Mouse (Mus musculus) CD4-positive, CD25-positive, alpha-beta regulatory T cell, adult 4 months (primary cell): ENCODE data around the gene Prkn. TPM values are rescaled to one million over a fixed set of nuclear protein-coding genes. Genes with fewer than 3 reads are reported as not detected.
"Not testable (repeated sequence)": the region's sequence is repeated elsewhere in the genome, so short reads cannot be mapped to it uniquely, and the experiment has no call there.

ENCODE experiments used
- ATAC-seq: one replicate; pipeline ENCODE4 v1.8.0; 2017
- polyA plus RNA-seq, 2 experiments: library from polyadenylated mRNA; unstranded; fragments of 100-300 nt; shearing (Covaris generic); gene quantifications; one replicate each; pipeline ENCODE4 v1.2.1; 2017

The Prkn gene
- polyA plus RNA-seq, 2 experiments from 2014 or later = 0.32 TPM; not detected in 1

DNA sequence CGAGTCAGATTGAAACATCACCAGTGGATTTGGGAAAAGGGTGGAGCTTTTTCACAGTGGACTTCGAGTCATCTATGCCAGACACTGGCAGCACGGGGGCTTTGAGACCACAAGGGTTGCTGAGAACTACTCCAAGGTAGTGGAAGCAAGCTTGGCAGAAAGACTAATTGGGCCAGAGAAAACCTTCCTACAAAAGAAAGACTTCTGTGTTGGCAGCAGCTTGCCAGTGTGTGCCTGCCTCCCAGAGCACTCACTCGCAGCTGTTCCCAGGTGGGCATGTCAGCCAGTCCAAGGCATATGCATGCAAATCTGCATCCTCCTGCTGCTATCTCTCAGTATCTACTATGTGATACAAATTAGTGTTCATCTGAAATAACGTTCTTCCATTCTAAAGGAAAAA lies 302.1 kb downstream of the Prkn start:
- no peak for ATAC-seq

DNA sequence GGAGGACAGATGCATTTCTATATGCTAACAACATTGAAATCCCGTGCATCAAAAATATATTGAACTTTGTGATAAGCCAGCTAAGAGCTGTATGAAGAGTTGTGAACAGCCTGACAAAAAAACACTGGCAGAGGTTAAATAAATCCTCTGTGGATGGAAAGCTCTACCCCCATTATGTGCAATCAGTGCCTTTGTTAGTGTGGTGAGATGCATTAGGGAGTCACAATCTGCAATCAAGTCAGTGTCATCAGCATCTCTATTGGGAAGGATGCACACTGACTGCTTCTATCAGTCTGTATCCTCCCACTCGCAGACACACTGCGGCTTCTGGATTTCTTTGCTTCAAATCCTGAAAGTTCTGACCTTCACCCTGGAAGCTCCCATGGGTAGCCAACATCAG lies 315.9 kb downstream of the Prkn start:
- ATAC-seq = no peak

DNA sequence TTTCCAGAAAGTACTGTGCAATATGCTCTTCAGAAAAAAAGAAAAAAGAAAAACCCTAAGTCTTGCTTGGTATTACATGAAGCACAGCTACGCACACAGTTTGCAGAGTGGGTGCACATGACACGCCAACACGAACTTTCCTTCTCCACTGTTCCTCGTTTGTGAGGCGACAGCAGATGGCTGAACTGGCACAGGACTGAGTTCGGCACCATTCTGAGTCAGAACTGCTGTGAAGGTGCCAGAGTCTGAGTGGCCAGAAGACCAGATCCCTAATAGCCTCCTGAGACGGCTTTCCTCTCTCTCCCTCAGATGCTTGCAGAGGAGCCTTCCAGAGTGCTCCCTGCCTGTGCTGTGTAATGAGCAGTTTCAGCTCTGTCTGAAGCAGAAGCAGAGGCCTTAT lies 317.4 kb downstream of the Prkn start:
- ATAC-seq = no peak

- ATAC-seq = no peak
Measured at GRCm38 (mm10) chr17:11161436-11161835, 321.3 kb downstream of the Prkn start.

- ATAC-seq = no peak
Measured at GRCm38 (mm10) chr17:11162770-11163169, 322.6 kb downstream of the Prkn start.

DNA sequence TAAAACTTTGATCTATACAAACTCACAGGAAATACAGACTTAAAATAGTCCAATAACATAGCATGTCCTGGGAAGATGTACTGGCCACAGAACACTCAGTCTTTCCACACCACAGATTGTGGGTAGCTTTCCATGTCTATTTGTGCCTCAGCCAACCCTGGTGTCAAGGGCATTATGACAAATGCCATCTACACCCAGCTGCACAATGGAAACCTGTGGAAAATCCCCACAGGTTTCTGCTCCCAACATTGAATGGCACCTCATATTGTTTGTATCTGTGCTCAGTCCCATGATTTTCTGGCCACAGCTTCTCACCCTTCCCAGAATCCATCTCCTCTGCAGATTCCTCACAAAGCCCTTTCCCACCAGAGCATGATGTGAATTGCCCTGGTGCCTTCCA lies 347.2 kb downstream of the Prkn start:
- ATAC-seq = no peak

DNA sequence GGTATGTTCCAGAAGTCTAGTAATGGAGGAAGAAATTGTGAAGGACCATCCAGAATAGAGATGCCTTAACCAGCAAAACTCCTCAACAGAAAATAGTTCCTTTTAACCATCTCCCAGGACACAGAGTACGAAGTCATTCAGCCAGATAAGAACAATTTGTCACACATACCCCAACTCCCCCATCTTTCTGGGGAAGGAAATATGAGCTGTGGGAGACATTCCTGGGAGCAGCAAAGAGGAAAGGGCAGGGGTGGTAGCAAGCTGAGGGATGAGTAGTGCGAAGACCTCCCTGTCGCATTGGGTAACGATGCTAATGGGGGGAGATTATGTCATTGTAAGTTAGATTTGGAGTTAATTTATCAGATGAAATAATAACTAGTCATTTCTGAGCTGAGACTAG lies 348.3 kb downstream of the Prkn start:
- ATAC-seq = no peak

DNA sequence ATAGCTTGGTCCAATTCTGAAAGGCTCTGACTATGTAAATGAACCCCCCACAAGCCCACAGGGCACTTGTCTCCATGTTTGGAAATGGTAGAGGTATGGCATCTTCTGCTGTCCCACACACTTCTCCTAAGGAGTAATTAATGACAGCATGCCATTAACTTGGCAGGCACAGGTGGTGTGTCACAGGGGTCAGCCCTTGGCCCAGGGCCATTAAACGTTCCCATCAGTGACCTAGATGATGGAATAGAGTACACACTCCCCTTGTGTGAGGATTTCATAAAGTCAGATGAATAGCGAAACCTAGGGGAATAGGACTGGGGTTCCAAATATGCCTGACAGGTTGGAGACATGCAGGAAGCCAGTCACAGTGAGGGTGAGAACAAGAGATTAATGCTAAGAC lies 350.1 kb downstream of the Prkn start:
- ATAC-seq = no peak

DNA sequence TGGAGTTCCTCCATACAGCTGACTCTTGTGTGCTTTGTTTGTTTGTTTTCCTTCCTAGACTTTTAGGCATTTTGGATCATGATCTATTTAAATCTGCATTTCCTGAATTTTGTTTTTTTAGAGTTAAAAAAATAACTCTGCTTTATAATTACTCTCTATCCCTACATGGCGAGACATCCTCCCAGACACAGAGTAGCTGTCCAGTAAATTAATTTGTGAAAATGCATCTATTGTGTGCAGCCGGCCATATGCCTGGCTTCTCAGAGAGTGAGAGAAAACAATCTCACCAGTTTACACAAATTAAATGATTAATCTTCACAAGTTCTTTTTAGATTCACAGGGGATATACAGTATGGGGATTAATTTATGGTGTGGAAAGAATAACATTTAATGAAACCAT lies 357.9 kb downstream of the Prkn start:
- no peak for ATAC-seq

DNA sequence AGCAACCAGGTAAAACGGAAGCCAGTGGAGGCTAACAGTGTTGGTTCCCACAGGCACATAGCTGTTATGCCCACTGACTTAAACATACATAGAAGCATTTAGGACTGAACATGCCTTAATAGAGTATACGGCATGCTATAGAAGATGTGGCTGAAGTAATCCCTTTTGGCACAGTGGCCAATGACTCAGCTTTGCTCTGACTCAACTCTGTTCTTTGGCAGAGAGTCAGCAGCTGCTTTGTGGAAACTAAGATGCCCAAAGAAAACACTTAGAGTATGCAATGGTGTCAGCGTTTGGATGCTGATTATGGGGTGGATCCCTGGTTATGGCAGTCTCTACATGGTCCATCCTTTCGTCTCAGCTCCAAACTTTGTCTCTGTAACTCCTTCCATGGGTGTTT lies 368.9 kb downstream of the Prkn start:
- not testable (repeated sequence) for ATAC-seq

DNA sequence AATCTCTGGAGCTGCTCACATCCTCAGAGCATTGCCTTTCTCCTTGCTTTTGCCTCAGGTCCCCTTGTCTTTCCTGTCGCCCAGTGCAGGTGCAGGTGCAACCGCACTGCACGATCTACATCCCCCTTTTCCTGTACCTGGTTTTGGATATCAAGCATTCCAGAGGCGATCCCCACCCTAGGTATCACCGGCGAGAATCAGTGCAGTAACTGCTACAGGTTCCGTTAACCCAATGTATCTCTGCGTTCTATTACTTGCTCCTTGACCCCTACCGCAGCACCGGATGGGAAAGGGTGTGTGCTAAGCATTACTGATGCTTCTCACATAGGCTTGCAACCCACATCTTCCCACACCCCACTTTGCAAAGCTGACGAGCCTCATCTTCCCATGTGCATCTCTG lies 370.8 kb downstream of the Prkn start:
- no peak for ATAC-seq

GRCm38 (mm10) chr17:11211591-11211990 lies 371.4 kb downstream of the Prkn start:
- ATAC-seq = no peak

DNA sequence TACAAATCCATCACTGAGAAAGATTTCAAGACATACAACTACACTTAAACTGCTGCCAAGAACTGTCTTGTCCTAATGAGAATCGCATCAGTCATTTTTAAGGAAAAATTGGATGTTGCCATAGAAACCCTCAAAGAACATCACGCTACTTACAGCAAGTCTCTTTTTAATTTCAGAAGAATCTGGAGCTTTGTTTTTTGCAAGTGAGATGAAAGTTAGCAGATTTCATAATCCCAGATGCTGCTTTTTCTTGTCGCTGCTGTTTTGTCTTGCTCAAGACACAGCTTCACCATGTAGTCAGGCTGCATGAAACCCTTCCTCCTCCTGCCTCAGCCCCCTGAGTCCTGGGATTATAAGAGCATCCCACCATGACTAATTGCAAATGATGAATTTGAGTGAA lies 373.5 kb downstream of the Prkn start:
- no peak for ATAC-seq

DNA sequence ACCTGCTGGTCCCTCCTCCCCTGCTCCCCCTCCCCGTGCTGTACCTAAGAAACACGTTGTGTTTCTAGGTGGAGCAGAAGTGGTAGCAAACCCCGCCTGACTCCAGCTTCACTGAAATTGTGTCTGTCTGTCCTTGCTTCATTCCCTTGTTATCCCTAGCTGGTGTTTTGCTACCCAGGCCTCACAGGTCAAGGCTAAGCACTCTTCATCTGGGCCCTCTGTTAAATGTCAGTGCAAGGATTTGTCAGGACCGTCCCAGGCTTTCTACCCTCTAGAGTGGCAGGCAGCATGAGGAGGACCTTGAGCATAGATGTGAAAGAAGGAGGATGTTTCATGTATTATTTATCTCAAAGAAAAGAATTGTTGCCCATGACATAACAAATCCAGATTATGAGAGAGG lies 388.8 kb downstream of the Prkn start:
- no peak for ATAC-seq

- no peak for ATAC-seq
Measured at GRCm38 (mm10) chr17:11229426-11229825, 389.2 kb downstream of the Prkn start.

GRCm38 (mm10) chr17:11230604-11231395 lies 390.6 kb downstream of the Prkn start:
- no peak for ATAC-seq

DNA sequence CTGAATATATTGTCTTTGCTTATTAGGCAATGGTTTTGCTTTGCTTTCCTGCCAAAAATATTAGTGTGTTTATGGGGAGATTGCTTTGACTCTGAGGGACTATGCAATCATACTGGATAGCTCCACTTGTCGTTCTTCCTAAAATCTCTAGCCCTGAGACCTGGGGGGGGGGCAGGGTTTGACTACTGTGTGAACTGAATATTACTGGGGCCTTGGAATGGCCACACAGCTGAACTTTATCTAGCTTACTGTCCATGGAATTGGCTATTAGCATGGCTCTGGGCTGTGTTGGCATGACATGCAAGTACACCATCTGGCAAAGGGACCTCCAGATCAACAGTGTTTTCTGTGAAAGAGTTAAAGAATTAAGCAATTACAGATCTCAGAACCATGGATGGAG lies 395.1 kb downstream of the Prkn start:
- ATAC-seq = no peak

GRCm38 (mm10) chr17:11245040-11245439 lies 404.9 kb downstream of the Prkn start:
- no peak for ATAC-seq

DNA sequence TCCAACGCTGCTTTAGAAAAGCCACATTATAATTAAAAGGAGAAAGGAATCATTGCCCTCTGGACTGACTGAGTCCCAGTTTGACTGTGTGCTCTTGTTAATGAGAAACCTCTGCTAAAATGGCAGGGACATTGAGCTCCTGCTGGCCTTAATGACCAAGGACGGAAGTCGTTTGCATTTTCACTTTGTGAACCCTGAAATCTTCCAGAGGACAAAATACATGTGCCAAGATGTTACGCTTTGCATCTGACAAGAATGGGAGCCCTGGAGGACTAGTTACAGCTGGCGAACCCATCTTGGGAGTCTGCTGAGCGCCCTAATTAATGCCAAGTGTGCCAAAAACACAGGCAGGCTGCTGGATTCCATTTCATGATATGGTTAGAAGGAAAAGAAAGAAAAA lies 409.0 kb downstream of the Prkn start:
- ATAC-seq = no peak

- ATAC-seq = no peak
Measured at GRCm38 (mm10) chr17:11260663-11261062, 420.5 kb downstream of the Prkn start.

GRCm38 (mm10) chr17:11261679-11262078 lies 421.5 kb downstream of the Prkn start:
- ATAC-seq = no peak

GRCm38 (mm10) chr17:11267951-11268350 lies 427.8 kb downstream of the Prkn start:
- ATAC-seq = no peak

DNA sequence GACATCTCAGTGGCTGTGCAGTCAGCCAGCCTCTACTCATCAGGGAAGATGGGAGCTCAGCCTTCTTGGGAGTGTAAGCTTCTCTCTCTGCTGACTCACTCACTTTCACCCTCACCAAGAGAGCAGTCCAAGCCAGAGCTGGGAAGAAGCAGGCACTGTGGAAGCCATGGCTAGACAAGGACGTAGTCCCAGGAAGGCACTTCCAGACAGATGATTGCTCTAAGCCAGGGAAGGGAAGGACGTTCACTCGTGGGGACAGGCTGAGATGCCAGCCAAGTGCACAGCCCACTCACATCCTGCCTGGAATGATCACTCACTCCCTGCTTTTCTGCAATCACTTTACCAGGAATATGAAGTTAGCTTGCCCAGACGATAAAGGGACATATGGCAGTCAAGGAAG lies 430.0 kb downstream of the Prkn start:
- no peak for ATAC-seq

GRCm38 (mm10) chr17:11271876-11272275 lies 431.7 kb downstream of the Prkn start:
- no peak for ATAC-seq

DNA sequence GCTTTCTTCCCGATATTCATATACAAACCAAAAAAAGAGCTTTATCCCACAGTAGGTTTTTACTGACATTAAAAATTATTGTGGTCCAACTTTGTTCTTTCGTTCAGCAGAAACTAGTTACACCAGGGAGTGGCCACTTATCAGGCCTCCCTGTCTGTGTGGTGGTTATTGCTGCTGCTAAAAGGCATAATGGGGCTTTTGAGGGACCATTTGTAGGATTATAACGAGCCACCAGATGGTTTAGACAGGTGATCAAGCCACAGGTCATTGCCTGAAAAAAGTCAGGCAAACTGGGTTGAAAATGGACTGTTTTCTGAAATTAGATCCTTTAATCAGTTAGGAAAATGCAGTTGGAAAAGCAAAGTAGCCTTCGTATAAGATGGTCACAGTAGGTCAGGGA lies 444.1 kb downstream of the Prkn start:
- no peak for ATAC-seq
